Mouse (Mus musculus) Muller cell, postnatal 12 days (primary cell): ENCODE data around the gene Prkce.

Source experiments
- DNase-seq: peaks from one replicate; pipeline ENCODE4 v3.0.0-alpha.2; 2015; ENCODE audit errors: inconsistent ontology term

The Prkce gene

GRCm38 (mm10) chr17:86685263-86685662 is 517.7 kb downstream of the Prkce start:
- no peak for DNase-seq

GRCm38 (mm10) chr17:86687021-86687420 is 519.4 kb downstream of the Prkce start:
- DNase-seq: no peak

GRCm38 (mm10) chr17:86690871-86691390 is 523.3 kb downstream of the Prkce start:
- no peak for DNase-seq

GRCm38 (mm10) chr17:86697751-86698150 is 530.2 kb downstream of the Prkce start:
- no peak for DNase-seq

- no peak for DNase-seq
These were observed 535.8 kb downstream of the Prkce start for GRCm38 (mm10) chr17:86703336-86703735.

GRCm38 (mm10) chr17:86705236-86705635 is 537.7 kb downstream of the Prkce start:
- no peak for DNase-seq

- DNase-seq: no peak
These were observed 538.9 kb downstream of the Prkce start for GRCm38 (mm10) chr17:86706467-86706866.
